Mouse (Mus musculus): ENCODE measurements at regions not wholly inside any gene's neighbourhood (a gene's known extent, or its start where the extent isn't known, plus 50 kb on each side); places are given as distances from the start of the nearest gene placed in this dataset.

DNA sequence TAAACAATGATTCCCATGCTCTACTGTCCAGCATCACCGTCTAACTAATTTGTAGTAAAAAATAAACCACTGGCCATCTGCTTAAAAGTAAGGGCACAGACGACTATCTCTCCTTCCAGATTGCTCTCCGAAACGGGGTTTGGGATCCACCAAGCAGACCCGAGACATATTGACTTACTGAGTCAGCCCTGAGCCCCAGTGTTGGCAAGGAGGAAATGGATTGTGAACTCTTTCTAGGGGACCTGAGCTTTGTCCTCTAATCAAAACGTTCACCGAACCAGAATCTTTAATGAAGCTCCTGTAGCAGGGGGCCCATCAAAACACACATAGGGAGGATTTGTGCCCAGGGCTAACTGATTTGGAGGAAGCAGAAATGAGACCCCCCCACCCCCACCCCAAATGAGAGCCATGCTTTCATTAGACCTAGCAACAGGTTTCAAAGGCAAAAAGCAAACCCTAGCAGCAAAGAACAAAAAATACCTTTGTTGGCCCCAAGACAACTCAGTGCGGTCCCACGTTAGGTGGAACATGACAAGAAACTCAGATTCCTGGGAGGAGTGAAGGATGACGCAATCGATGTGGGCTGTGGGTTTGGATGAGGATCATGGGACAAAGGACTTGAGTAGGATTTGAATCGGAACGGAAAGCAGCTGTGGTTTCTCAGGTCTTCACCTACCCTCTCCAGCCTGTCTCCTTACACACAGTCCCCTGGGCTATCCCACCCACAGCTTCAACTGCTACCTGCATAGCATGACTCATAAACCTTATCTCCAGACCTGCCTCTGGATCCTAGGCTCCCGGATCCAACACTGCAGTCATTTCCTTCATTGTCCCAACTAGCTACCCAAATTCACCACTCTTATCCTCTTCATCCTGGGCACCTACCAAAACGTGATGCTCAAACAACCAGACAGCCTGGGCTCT lies 62.2 kb upstream of the Rreb1 start:
- TF ChIP-seq POLR2A (IDR thresholded peaks at IDR 0.05; ENCODE audit: low read depth, low read length) (no peak), CTCF (IDR thresholded peaks at IDR 0.05; ENCODE audit: extremely low read depth, insufficient read depth, insufficient read length, insufficient replicate concordance) (no peak)
